Mouse (Mus musculus): ENCODE data around the gene Pir. TPM values are rescaled to one million over a fixed set of nuclear protein-coding genes. Genes with fewer than 3 reads are reported as not detected.

Pir gene
- total RNA-seq, 2 experiments from 2014 or later = 3.7 to 3.9 TPM

DNA sequence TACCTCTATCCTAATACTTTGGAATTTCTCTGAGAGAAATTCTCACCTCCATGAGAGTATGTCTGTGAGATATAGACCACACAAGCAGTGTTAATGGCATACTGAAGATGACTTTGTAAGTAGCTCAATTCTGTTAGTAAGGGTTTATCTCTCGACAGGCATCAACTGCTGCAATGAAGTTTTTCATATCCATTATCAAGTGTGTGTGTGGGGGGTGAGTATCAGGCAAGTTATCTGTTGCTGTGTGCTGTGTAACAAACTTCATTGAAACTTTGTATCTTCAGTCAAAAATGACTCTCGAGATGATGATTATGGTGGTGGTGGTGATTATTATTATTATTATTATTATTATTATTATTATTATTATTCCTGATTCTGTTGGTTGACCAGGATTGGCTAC is 147.6 kb downstream of the Pir start:
- DNase-seq (ENCODE audit: low spot score in 2 of 2) = no peak
- intact Hi-C loops (cut with DNase I) = no loop called here

- DNase-seq (ENCODE audit: low spot score in 2 of 2) = peak in 1 of 2 experiments; percentile 55
- intact Hi-C loops (cut with DNase I) = no loop called here
These were observed 148.8 kb downstream of the Pir start for GRCm38 (mm10) chrX:164418008-164418407.

DNA sequence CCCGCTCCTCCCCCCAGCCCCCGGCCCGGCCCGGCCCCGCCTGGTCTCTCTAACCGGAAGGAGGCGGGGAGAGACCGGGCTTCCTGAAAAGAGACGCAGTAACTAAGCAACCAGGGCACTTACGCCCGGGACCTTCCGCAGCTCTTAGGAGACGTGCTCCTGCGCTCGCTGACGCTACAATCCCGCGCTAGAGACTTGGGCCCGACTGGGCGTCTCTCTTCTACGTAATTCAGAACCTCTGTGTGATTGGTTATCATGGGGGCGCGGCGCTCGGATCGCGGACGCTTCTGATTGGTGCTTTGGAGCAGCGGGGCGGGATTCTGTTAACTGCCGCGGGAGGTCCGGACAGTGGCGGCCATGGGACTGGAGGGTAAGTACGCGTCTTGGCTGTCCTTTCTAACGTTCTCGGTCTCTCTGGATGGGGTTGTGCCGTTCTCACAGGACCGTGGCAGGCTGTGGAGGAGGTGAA is 150.3 kb downstream of the Pir start, which contains the start of gene Piga:
Piga (plus strand) TSS at position 317 of the 469 bp plus-strand sequence.
- peak; percentile 92 to 95 for DNase-seq (ENCODE audit: low spot score in 2 of 2)

GRCm38 (mm10) chrX:164419955-164420354 is 150.8 kb downstream of the Pir start:
- intact Hi-C loops (cut with DNase I) = no loop called here

More for the DNA sequence above, 150.3 kb downstream of the Pir start, which contains the start of gene Piga:
- intact Hi-C loops (cut with DNase I) = no loop called here

GRCm38 (mm10) chrX:164420518-164420917 is 151.3 kb downstream of the Pir start:
- intact Hi-C loops (cut with DNase I) = no loop called here
- DNase-seq (ENCODE audit: low spot score in 2 of 2) = no peak

More at GRCm38 (mm10) chrX:164419955-164420354, 150.8 kb downstream of the Pir start:
- DNase-seq (ENCODE audit: low spot score in 2 of 2) = no peak

Other genes starting within 250 kb of the Pir start
- gene Car5b, start 241.4 kb upstream of the Pir start, total RNA-seq (2021) = 1 to 10 TPM; 2.8 to 2.9 TPM
- 10 to 100 TPM; 10.8 to 11.1 TPM for gene Siah1b, start 192.9 kb upstream of the Pir start, total RNA-seq (2021)
- not detected for gene Cltrn, start 180.5 kb upstream of the Pir start, total RNA-seq (2021)
- 1 to 10 TPM; 1.6 to 1.8 TPM for gene Ace2, start 130.0 kb upstream of the Pir start, total RNA-seq (2021)
- 1 to 10 TPM in 1 of 2 experiments, under 1 TPM in 1; 0.93 to 1.0 TPM for gene Bmx, start 11.2 kb upstream of the Pir start, total RNA-seq (2021)
- gene Vegfd, start 104.0 kb downstream of the Pir start, total RNA-seq (2021) = 1 to 10 TPM; 2.4 to 2.7 TPM
- gene Piga, start 150.4 kb downstream of the Pir start, total RNA-seq (2021) = 1 to 10 TPM; 5.1 to 5.5 TPM
- 1 to 10 TPM; 3.8 to 4.0 TPM for gene Asb11, start 167.6 kb downstream of the Pir start, total RNA-seq (2021)
- not detected for gene Asb9, start 237.0 kb downstream of the Pir start, total RNA-seq (2021)